Mouse (Mus musculus) hindbrain, embryonic 12.5 days (tissue): ENCODE data around the gene Il9r. TPM values are rescaled to one million over a fixed set of nuclear protein-coding genes. Genes with fewer than 3 reads are reported as not detected.
A peak's percentile ranks its signal among the peaks of the same experiment; 100 is the strongest.

Experiments
- ATAC-seq: fragments of 200-750 bp; cut with Nextera tagmentation; 2 replicates; pipeline ENCODE4 v1.8.0; 2017; ENCODE audit warnings: moderate TSS enrichment; ENCODE audit not compliant: low FRiP score
- H3K27ac ChIP-seq: fragments of 300-500 bp; sonication (generic); 2 replicates; pipeline ENCODE4 v1.5.1; 2016; ENCODE audit warnings: mild to moderate bottlenecking
- H3K27me3 ChIP-seq: fragments of 300-500 bp; sonication (generic); 2 replicates; pipeline ENCODE4 v1.6.1; 2016; ENCODE audit warnings: mild to moderate bottlenecking
- H3K36me3 ChIP-seq: fragments of 300-500 bp; sonication (generic); 2 replicates; pipeline ENCODE4 v1.6.1; 2016; ENCODE audit warnings: mild to moderate bottlenecking
- H3K4me1 ChIP-seq: fragments of 300-500 bp; sonication (generic); 2 replicates; pipeline ENCODE4 v1.6.1; 2016
- H3K4me2 ChIP-seq: fragments of 300-500 bp; sonication (generic); replicated peaks from 2 replicates; pipeline ENCODE4 v1.6.1; 2016; ENCODE audit warnings: mild to moderate bottlenecking
- H3K4me3 ChIP-seq: fragments of 300-500 bp; sonication (generic); 2 replicates; pipeline ENCODE4 v1.5.1; 2016; ENCODE audit warnings: mild to moderate bottlenecking
- H3K9ac ChIP-seq: fragments of 300-500 bp; sonication (generic); 2 replicates; pipeline ENCODE4 v1.6.1; 2016; ENCODE audit warnings: mild to moderate bottlenecking, moderate library complexity
- H3K9me3 ChIP-seq: fragments of 300-500 bp; sonication (generic); replicated peaks from 2 replicates; pipeline ENCODE4 v1.6.1; 2016; ENCODE audit warnings: mild to moderate bottlenecking
- WGBS: fragments of 180-500 bp; shearing (Covaris S2); methylation state at CpG from one replicate; pipeline ENCODE4 v1.1.7; 2016; 5-methylcytosine and 5-hydroxymethylcytosine counted together
- polyA plus RNA-seq: library from polyadenylated mRNA; unstranded; fragments of >200 nt; fragmentation: Nextera tagmentation; extraction: Ambion mirVana; gene quantifications from 2 replicates; pipeline ENCODE4 v1.2.1, GENCODE M21; 2016

Il9r gene
- not detected in 2 replicates for polyA plus RNA-seq

DNA sequence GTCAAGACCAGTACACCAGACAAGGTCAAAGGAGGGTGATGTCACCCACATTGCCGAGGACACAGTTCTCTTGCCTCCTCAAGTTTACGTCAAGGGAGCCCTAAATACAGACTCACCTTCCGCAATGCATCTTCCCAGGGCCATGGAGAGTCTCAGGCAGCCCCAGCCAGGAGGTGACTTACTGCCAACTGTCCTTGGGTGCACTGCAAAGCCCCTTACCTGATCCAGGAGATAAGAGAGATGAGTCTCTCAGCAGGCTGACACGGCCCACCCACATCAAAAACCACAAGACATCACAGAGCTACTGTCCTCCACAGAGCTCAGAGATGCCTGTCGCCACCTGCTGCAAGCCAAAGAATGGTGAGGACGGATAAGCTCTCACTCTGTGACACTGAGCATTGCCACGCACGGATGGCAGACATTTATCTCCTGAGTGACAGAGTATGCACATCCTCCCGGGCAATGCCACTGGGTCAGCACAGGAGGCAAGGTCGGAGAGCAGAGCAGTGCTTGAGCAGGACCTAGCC is at the start of gene Il9r:
Gene Il9r (minus strand): TSS at position 205 of the 527 bp plus-strand sequence.
- Histone ChIP-seq H3K4me1 (peaks cover 12% of the 10 kb centered on the region), H3K4me2 (no peak within 1 kb of the TSS), H3K27me3 (0 out of 2 replicates have a peak, but pooled peaks cover 5% of the 10 kb centered on the region), H3K9me3 (no peaks in the 10 kb centered on the region), H3K4me3 (no peak within 1 kb of the TSS), H3K36me3 (no peaks in the 10 kb centered on the region), H3K27ac (no peak within 1 kb of the TSS), H3K9ac (no peak within 1 kb of the TSS)
- no peak for ATAC-seq
- 71% methylated on average over 10 of the region's 10 CpGs for WGBS

DNA sequence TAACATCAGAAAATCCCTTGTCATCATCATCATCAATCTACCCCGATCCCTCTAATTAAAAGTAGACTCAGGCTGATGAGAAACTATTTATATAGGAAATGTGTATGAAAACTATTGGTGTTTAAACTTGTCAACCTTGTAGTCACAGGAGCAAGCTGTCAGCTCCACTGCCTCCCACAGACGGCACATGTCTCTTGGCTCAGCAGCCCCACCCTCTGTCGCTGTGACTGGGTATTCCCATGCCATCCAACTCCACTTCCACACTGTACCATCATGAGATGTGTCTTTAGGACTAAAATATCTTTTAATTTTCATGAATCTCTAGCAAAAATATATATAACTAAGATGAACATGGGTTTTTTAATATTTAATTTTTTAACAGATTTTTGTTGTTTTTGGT is 48.3 kb upstream of the Il9r start:
- no peak for ATAC-seq
- 93% methylated on average over 3 of the region's 3 CpGs for whole genome bisulfite sequencing

DNA sequence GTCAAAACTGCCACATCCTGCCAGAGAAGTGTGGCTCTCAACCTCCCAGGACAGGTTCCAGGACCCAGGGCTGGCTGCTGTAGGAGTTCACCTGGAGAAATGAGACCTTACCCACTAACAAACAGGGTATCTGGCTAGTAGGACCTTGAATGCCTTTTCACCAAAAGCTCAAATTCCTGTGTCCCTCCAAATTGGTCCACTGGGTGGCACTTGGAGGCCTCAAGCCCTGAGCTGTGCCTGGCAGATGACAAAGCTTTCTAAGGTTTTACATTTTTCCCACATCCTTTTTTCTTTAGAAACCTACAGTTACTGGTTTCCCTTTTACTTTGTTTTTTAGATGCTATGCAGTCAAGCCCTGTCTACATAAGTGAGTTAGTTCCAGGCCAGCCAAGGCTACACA is 47.0 kb upstream of the Il9r start:
- Histone ChIP-seq H3K9ac (no peak overlapping the region), H3K27me3 (no peaks in the 10 kb centered on the region), H3K36me3 (peaks cover 67% of the 10 kb centered on the region), H3K4me2 (no peak overlapping the region), H3K9me3 (no peaks in the 10 kb centered on the region), H3K4me3 (no peak overlapping the region), H3K27ac (no peak overlapping the region), H3K4me1 (no peaks in the 10 kb centered on the region)
- ATAC-seq = no peak

More for the DNA sequence above, 48.3 kb upstream of the Il9r start:
- Histone ChIP-seq H3K27ac (no peak overlapping the region), H3K36me3 (peaks cover 71% of the 10 kb centered on the region), H3K9ac (no peak overlapping the region), H3K27me3 (no peaks in the 10 kb centered on the region), H3K4me1 (no peaks in the 10 kb centered on the region), H3K4me3 (no peak overlapping the region), H3K9me3 (no peaks in the 10 kb centered on the region), H3K4me2 (no peak overlapping the region)

DNA sequence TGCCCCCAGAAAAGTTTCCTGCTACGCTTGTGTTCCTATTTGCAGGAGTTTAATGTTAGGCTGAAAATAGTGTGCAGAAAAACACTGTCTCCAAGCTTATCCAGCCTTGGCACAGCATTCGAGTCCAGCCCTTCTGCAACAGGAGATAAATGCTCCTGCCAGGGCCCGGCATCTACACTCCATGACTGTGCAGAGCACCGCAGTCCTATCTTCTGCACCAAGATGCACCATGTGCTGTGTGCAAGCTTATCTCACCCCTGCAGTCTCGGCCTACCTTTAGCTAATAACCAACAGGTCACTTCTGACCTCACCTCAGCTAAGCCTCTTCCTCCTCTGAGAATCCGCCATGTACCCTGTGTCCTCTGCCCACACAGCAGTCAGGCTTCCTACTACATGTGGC is 45.5 kb upstream of the Il9r start:
- no peaks in the 10 kb centered on the region for H3K4me1 ChIP-seq
- no peak overlapping the region for H3K4me2 ChIP-seq
- H3K27me3 ChIP-seq = no peaks in the 10 kb centered on the region
- ATAC-seq = no peak
- H3K9ac ChIP-seq = no peak overlapping the region
- no peak overlapping the region for H3K27ac ChIP-seq
- WGBS = 88% methylated on average over 6 of the region's 6 CpGs
- no peaks in the 10 kb centered on the region for H3K9me3 ChIP-seq
- H3K36me3 ChIP-seq = peaks cover 56% of the 10 kb centered on the region
- no peak overlapping the region for H3K4me3 ChIP-seq

DNA sequence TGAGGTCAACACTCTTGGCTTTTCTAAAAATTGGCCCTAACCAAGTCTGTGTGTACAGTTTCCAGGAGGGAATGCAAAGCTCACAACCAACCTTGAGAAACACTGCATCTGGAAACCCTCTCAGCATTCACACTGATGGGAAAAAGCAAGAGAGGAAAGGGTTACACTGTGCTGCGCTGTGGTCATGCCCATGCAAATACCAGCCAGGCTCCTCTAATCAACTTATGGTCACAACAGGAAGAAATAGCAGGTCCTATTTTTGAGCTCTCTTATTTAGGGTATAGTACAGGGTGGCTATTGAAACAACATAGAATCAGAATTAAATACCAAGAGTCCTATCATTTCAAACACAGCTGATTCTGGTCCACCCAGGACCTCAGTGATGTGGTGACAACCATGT is 44.5 kb upstream of the Il9r start:
- Histone ChIP-seq H3K9ac (no peak overlapping the region), H3K4me3 (no peak overlapping the region), H3K27me3 (no peaks in the 10 kb centered on the region), H3K27ac (no peak overlapping the region), H3K36me3 (peaks cover 56% of the 10 kb centered on the region), H3K9me3 (no peaks in the 10 kb centered on the region), H3K4me2 (no peak overlapping the region), H3K4me1 (no peaks in the 10 kb centered on the region)
- WGBS = 94% methylated on average over 1 of the region's 1 CpGs
- no peak for ATAC-seq

DNA sequence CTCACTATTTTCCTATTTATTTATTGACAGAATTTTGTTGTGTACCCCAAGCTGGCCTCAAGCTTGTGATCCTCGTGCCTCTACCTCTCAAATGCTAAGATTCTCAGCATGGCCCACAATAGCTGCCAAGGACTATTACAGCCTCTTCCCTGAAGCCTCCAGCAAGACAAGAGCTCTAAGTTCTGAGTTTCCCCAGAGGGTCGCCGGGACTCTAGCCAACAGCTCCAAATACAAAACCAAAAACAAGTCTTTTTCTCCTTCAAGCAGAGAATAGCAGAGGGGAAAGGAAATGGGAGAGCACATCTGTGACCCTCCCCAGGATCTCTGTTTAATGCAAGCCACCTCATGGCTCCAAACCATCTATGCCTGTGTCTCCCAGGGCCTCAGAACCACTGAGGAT is 44.0 kb upstream of the Il9r start:
- H3K9me3 ChIP-seq = no peaks in the 10 kb centered on the region
- 75% methylated on average over 3 of the region's 3 CpGs for WGBS

DNA sequence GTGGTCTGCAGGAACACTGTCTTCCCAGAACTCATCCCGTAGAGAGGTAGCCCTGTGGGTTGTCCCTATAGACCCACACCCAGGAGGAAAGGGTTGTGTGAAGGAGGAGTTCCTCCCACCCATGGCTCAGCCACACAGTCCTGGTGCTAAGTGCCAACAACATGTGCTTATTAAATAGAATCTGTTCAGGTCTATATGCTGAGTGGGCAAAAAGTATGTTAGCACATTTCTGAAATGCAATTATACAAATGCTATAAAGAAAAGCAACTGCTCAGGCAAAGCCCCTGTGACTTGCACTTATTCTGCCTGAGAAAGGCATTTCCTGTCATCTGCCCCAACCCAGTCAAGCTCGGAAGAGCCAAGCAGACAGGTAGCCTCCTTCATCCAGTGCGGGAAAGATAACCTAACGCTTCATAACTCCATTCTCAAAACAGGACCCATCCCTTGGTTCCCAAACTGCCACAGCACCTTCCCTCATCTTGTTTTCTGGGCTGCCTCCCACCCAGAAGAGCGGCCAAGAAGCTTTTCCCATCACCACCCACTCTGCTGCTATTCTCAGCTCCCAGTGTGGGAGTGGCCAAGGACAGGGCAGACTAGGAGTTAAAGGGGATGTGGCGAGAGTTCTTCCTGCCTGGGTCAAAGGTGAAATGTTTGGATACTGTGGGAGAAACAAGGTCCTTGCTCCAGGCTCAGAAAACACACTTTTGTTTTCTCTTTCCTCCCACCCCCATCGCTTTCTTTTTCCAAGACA is 43.3 kb upstream of the Il9r start:
- no peak overlapping the region for H3K9ac ChIP-seq

More for the DNA sequence above, 44.0 kb upstream of the Il9r start:
- H3K4me1 ChIP-seq = no peaks in the 10 kb centered on the region
- no peak overlapping the region for H3K27ac ChIP-seq
- no peak overlapping the region for H3K4me3 ChIP-seq
- ATAC-seq = no peak
- H3K36me3 ChIP-seq = peaks cover 55% of the 10 kb centered on the region
- no peak overlapping the region for H3K4me2 ChIP-seq
- no peaks in the 10 kb centered on the region for H3K27me3 ChIP-seq
- H3K9ac ChIP-seq = no peak overlapping the region

DNA sequence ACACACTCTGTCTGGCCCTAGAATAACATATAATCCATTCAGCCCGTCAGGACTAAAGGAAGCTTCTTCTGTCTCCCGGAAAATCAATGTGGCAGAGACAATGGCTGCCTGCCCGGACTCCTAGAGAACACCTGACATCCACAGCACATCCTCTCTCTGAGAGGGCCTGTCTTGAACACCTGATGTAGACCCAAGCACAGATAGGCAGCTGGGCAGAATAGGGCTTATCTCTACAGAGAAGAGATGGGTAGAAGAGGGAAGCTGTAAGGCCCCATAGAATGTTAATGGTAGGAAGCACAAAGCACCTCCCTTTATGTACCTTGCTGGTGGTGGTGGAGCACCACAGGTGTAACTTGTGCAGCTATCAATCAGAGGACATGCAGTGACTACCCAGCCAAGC is 42.1 kb upstream of the Il9r start:
- no peak for ATAC-seq
- no peaks in the 10 kb centered on the region for H3K27me3 ChIP-seq
- no peaks in the 10 kb centered on the region for H3K4me1 ChIP-seq
- H3K27ac ChIP-seq = no peak overlapping the region
- H3K4me3 ChIP-seq = no peak overlapping the region
- no peaks in the 10 kb centered on the region for H3K9me3 ChIP-seq
- no peak overlapping the region for H3K4me2 ChIP-seq
- WGBS = 93% methylated on average over 3 of the region's 3 CpGs
- peaks cover 42% of the 10 kb centered on the region for H3K36me3 ChIP-seq
- no peak overlapping the region for H3K9ac ChIP-seq

More for the DNA sequence above, 43.3 kb upstream of the Il9r start:
- 70% methylated on average over 7 of the region's 7 CpGs for WGBS
- no peaks in the 10 kb centered on the region for H3K27me3 ChIP-seq
- no peak overlapping the region for H3K27ac ChIP-seq
- no peak overlapping the region for H3K4me3 ChIP-seq
- peaks cover 50% of the 10 kb centered on the region for H3K36me3 ChIP-seq
- H3K4me2 ChIP-seq = no peak overlapping the region
- no peaks in the 10 kb centered on the region for H3K4me1 ChIP-seq
- no peaks in the 10 kb centered on the region for H3K9me3 ChIP-seq
- no peak for ATAC-seq

DNA sequence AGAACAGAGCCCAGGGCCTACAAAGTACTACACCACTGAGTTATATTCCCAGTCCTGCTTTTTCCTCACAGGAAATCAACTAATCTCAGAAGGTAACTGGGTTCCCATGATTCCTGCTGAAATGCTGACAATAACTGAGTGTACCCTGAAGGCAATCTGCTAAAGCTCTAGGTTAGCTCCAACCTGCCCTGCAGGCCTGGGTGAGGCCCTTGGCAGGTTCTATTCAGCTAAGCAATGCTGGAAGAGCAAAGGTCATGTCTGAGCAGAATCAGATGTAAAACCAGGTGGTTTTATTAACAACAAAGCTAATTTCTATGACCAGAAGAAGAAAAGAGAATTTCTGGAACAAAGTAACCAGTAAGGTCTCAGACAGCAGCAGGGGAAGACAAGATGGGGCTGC is 41.3 kb upstream of the Il9r start:
- ATAC-seq = no peak
- Histone ChIP-seq H3K4me1 (peaks cover 3% of the 10 kb centered on the region), H3K4me3 (no peak overlapping the region), H3K9me3 (no peaks in the 10 kb centered on the region), H3K36me3 (peaks cover 33% of the 10 kb centered on the region), H3K9ac (no peak overlapping the region), H3K27me3 (no peaks in the 10 kb centered on the region), H3K27ac (no peak overlapping the region), H3K4me2 (no peak overlapping the region)

DNA sequence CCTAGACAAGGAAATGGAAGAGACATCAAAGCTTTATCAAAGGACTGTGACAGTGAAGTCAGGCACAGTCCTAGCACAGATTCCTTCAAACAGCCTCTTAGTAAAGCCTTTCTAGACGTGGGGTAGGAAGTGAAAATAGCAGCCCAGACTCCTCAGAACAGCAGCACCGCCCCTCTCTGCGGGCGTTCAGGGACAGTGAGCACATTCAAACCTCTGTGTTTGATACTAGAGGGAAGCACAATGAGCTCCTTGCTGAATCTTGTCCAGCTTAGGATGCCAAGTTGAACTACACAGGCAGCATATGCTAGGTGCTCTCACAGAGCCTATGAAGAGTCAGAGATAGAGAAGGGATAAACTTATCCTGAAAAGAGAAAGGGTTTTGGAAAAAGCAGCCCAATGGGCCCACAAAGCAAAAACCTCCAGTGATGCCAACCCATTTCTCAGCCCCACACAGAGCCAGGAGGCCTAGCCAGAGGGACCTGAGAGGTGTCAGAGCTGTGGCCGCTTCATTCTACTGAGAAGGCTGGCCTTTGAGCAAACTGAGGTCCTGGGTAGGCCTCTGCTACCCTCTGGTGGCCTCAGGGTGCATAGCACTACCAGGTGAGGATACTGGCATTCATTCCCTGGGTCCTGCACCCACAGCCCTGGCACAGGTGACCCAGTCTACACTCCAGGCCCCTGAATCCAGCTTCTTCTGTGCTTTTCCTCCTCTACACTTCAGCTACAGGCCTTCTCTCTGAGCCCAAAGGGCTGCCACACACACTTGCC is 38.2 kb upstream of the Il9r start:
- no peaks in the 10 kb centered on the region for H3K27me3 ChIP-seq
- no peak overlapping the region for H3K4me3 ChIP-seq
- 56% methylated on average over 5 of the region's 5 CpGs for WGBS
- no peak overlapping the region for H3K9ac ChIP-seq
- no peak overlapping the region for H3K27ac ChIP-seq
- H3K4me2 ChIP-seq = no peak overlapping the region
- peak; percentile 36; the same call in 1 of the 2 replicates for ATAC-seq
- peaks cover 8% of the 10 kb centered on the region for H3K4me1 ChIP-seq
- peaks cover 37% of the 10 kb centered on the region for H3K36me3 ChIP-seq
- no peaks in the 10 kb centered on the region for H3K9me3 ChIP-seq

DNA sequence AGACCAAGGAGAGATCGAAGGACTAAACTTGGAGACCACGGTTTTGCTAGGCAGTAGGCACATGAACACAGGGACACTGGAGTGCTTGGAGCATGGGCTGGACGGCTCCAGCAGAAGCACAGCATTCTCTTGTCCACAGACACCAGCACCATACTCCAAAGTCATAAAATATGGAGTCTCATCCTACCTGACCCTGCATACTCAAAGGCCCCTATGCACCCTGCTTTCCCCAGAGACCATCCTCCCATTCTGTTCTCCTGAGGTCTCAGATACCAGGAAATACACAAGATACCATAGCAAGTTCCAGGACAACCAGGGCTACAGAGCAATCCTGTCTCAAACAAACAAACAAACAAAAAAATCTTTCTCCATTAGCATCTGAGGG is 37.3 kb upstream of the Il9r start:
- Histone ChIP-seq H3K27me3 (no peaks in the 10 kb centered on the region), H3K9ac (no peak overlapping the region), H3K4me2 (no peak overlapping the region), H3K4me1 (peaks cover 8% of the 10 kb centered on the region), H3K9me3 (no peaks in the 10 kb centered on the region), H3K36me3 (peaks cover 44% of the 10 kb centered on the region), H3K4me3 (no peak overlapping the region), H3K27ac (no peak overlapping the region)
- 97% methylated on average over 3 of the region's 3 CpGs for WGBS
- ATAC-seq = no peak

DNA sequence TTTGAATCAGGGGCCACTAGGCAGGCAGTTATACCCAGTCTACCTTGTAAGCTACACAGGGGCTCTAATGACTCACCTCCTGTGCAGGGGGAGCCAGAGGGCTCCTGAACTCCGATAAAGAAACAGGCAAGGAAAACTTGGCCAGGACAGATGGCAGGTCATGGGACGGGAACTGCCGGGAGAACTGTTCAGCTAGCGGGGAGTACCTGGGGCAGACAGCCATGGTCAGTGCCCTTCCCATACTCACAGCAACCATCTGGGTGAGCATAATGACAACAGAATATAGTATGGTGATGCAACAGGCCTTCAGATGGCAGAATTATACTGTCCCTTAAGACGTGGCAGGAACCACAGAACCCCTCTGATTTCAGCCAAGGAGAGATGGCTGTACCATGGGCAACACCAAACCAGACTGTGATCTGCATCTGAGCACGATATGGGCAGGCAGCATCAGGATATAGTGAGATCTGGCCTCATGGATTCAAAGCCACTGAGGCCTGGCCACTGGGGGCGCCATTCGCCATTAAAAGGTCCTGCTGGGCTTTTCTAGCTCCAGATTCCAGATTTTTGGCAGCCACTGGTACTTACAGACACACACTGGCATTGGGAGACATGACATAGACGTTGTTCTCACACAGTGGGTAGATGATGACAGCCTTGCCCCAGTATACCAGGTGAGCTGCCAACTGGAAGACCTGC is 36.8 kb upstream of the Il9r start:
- Histone ChIP-seq H3K4me3 (no peak overlapping the region), H3K27me3 (no peaks in the 10 kb centered on the region), H3K9me3 (no peaks in the 10 kb centered on the region), H3K9ac (no peak overlapping the region), H3K36me3 (peaks cover 49% of the 10 kb centered on the region), H3K4me1 (peaks cover 8% of the 10 kb centered on the region), H3K27ac (no peak overlapping the region), H3K4me2 (no peak overlapping the region)
- no peak for ATAC-seq
- 62% methylated on average over 9 of the region's 9 CpGs for WGBS
